Mouse (Mus musculus) forebrain, embryonic 12.5 days (tissue): ENCODE measurements around the gene 9930021J03Rik. TPM values are rescaled to one million over a fixed set of nuclear protein-coding genes. Genes with fewer than 3 reads are reported as not detected.

ENCODE experiments used
- polyA plus RNA-seq: library from polyadenylated mRNA; unstranded; fragments of >200 nt; fragmentation: Nextera tagmentation; extraction: Ambion mirVana; gene quantifications from 2 replicates; pipeline ENCODE4 v1.2.1, GENCODE M21; 2016

The 9930021J03Rik gene
- polyA plus RNA-seq, 1 experiment from 2014 or later = 8.2 TPM

Other genes with a start within 250 kb of the 9930021J03Rik start
- gene Ermp1, start 157.6 kb downstream of the 9930021J03Rik start, polyA plus RNA-seq = 13.5 and 14.6 TPM in 2 replicates
- gene Mlana, start 108.2 kb downstream of the 9930021J03Rik start, polyA plus RNA-seq = not detected in 2 replicates
- gene Ranbp6, start 7.0 kb upstream of the 9930021J03Rik start, polyA plus RNA-seq = 38.2 and 40.7 TPM in 2 replicates
- 0.52 and 0.62 TPM in 2 replicates for gene Il33, start 119.1 kb upstream of the 9930021J03Rik start, polyA plus RNA-seq
- gene Trpd52l3, start 197.8 kb upstream of the 9930021J03Rik start, polyA plus RNA-seq = not detected in 2 replicates
- gene Uhrf2, start 224.5 kb upstream of the 9930021J03Rik start, polyA plus RNA-seq = 88.3 and 94.6 TPM in 2 replicates